Mouse (Mus musculus) bone marrow macrophage, adult 2 months (primary cell): ENCODE data around the gene A2ml1. TPM values are rescaled to one million over a fixed set of nuclear protein-coding genes. Genes with fewer than 3 reads are reported as not detected.

Source experiments
- H3K27ac ChIP-seq: 2 replicates; pipeline ENCODE4 v1.5.1; 2012; ENCODE audit warnings: low read depth, low read length; ENCODE audit not compliant: insufficient read depth
- H3K4me1 ChIP-seq: 2 replicates; pipeline ENCODE4 v1.6.1; 2012; ENCODE audit warnings: low read length; ENCODE audit not compliant: control insufficient read depth, insufficient read depth
- H3K4me3 ChIP-seq: 2 replicates; pipeline ENCODE4 v1.5.1; 2012; ENCODE audit warnings: mild to moderate bottlenecking, low read length, moderate library complexity; ENCODE audit not compliant: insufficient read depth
- CTCF ChIP-seq: IDR thresholded peaks from 2 replicates; pipeline ENCODE4 v1.5.1; 2012; ENCODE audit warnings: low read depth, mild to moderate bottlenecking, low read length, moderate library complexity
- POLR2A ChIP-seq: IDR thresholded peaks from 2 replicates; pipeline ENCODE4 v1.6.1; 2012; ENCODE audit warnings: mild to moderate bottlenecking, low read depth, low read length, borderline replicate concordance
- polyA plus RNA-seq: library from polyadenylated mRNA; stranded (reverse); fragments of >200 nt; gene quantifications from 2 replicates; pipeline ENCODE4 v1.2.4, GENCODE M21; 2012; ENCODE audit not compliant: missing spikeins, insufficient read depth, insufficient read length

The A2ml1 gene
- polyA plus RNA-seq, 1 experiment, result not detected

- Histone ChIP-seq H3K4me3 (no peak overlapping the region), H3K4me1 (no peaks in the 10 kb centered on the region), H3K27ac (no peak overlapping the region)
- TF ChIP-seq CTCF (no peak), POLR2A (no peak)
Observed at GRCm38 (mm10) chr6:128599555-128599954, 18.1 kb upstream of the A2ml1 start.

- H3K4me1 ChIP-seq, result no peaks in the 10 kb centered on the region
- H3K4me3 ChIP-seq, result no peak overlapping the region
- TF ChIP-seq POLR2A, result no peak
- no peak for TF ChIP-seq CTCF
- no peak overlapping the region for H3K27ac ChIP-seq
Observed at GRCm38 (mm10) chr6:128598256-128599047, 17.0 kb upstream of the A2ml1 start.

- Histone ChIP-seq H3K4me1 (no peaks in the 10 kb centered on the region), H3K4me3 (no peak overlapping the region), H3K27ac (no peak overlapping the region)
- no peak for TF ChIP-seq POLR2A
- TF ChIP-seq CTCF, result no peak
Observed at GRCm38 (mm10) chr6:128597121-128597522, 15.7 kb upstream of the A2ml1 start.

- no peak for TF ChIP-seq POLR2A
- no peak for TF ChIP-seq CTCF
- no peaks in the 10 kb centered on the region for H3K4me1 ChIP-seq
- no peak overlapping the region for H3K4me3 ChIP-seq
- no peak overlapping the region for H3K27ac ChIP-seq
Observed at GRCm38 (mm10) chr6:128594651-128595050, 13.2 kb upstream of the A2ml1 start.

- no peaks in the 10 kb centered on the region for H3K4me1 ChIP-seq
- no peak overlapping the region for H3K4me3 ChIP-seq
- TF ChIP-seq POLR2A (no peak), CTCF (no peak)
- H3K27ac ChIP-seq, result no peak overlapping the region
Observed at GRCm38 (mm10) chr6:128589426-128589825, 8.0 kb upstream of the A2ml1 start.

GRCm38 (mm10) chr6:128587619-128588018 is 6.2 kb upstream of the A2ml1 start:
- TF ChIP-seq POLR2A, result no peak
- no peak for TF ChIP-seq CTCF

GRCm38 (mm10) chr6:128585642-128586245 is 4.3 kb upstream of the A2ml1 start:
- no peak overlapping the region for H3K27ac ChIP-seq
- TF ChIP-seq CTCF (no peak), POLR2A (no peak)
- H3K4me1 ChIP-seq, result no peaks in the 10 kb centered on the region
- H3K4me3 ChIP-seq, result no peak overlapping the region

More at GRCm38 (mm10) chr6:128587619-128588018, 6.2 kb upstream of the A2ml1 start:
- H3K4me1 ChIP-seq, result no peaks in the 10 kb centered on the region
- H3K27ac ChIP-seq, result no peak overlapping the region
- H3K4me3 ChIP-seq, result no peak overlapping the region

- H3K4me3 ChIP-seq, result no peak overlapping the region
- no peak for TF ChIP-seq POLR2A
- TF ChIP-seq CTCF, result no peak
- H3K27ac ChIP-seq, result no peak overlapping the region
- H3K4me1 ChIP-seq, result no peaks in the 10 kb centered on the region
Observed at GRCm38 (mm10) chr6:128584070-128584660, 2.8 kb upstream of the A2ml1 start.

- H3K4me3 ChIP-seq, result no peak overlapping the region
- no peak for TF ChIP-seq CTCF
- TF ChIP-seq POLR2A, result no peak
- no peaks in the 10 kb centered on the region for H3K4me1 ChIP-seq
- H3K27ac ChIP-seq, result no peak overlapping the region
Observed at GRCm38 (mm10) chr6:128577301-128577700, 4.1 kb downstream of the A2ml1 start.

- Histone ChIP-seq H3K4me1 (no peaks in the 10 kb centered on the region), H3K27ac (no peak overlapping the region), H3K4me3 (no peak overlapping the region)
- TF ChIP-seq POLR2A, result no peak
- TF ChIP-seq CTCF, result no peak
Observed at GRCm38 (mm10) chr6:128566589-128566988, 14.8 kb downstream of the A2ml1 start.
